Mouse (Mus musculus): ENCODE measurements at regions not wholly inside any gene's neighbourhood (a gene's known extent, or its start where the extent isn't known, plus 50 kb on each side); places are given as distances from the start of the nearest gene placed in this dataset.

DNA sequence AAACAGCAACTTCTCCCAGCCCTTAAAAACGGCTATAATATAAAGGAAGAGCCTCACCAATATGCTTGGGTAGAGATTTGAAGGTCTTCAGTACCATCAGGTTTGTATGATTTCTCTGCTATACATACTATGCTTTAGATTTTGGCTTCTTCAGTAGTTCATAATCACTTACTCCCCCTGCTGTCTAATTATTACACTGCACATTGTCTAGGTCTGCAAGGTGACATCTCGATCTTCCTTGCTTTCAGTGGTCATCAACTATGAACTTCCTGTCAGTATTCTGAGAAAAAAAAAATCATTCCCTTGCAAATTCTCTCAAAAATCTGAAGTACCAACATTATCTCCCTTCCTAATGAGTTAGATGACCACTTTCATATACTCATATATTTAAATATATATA, 225.4 kb upstream of the Galnt5 start:
- DNase-seq (ENCODE audit: low spot score in 2 of 2), result no peak
- intact Hi-C loops (cut with DNase I), result no loop called here

GRCm38 (mm10) chr2:57776154-57776553, 221.5 kb upstream of the Galnt5 start:
- DNase-seq (ENCODE audit: low spot score in 2 of 2), result no peak
- intact Hi-C loops (cut with DNase I), result no loop called here

- intact Hi-C loops (cut with DNase I), result no loop called here
Measured at GRCm38 (mm10) chr2:57780836-57781235, 216.8 kb upstream of the Galnt5 start.

DNA sequence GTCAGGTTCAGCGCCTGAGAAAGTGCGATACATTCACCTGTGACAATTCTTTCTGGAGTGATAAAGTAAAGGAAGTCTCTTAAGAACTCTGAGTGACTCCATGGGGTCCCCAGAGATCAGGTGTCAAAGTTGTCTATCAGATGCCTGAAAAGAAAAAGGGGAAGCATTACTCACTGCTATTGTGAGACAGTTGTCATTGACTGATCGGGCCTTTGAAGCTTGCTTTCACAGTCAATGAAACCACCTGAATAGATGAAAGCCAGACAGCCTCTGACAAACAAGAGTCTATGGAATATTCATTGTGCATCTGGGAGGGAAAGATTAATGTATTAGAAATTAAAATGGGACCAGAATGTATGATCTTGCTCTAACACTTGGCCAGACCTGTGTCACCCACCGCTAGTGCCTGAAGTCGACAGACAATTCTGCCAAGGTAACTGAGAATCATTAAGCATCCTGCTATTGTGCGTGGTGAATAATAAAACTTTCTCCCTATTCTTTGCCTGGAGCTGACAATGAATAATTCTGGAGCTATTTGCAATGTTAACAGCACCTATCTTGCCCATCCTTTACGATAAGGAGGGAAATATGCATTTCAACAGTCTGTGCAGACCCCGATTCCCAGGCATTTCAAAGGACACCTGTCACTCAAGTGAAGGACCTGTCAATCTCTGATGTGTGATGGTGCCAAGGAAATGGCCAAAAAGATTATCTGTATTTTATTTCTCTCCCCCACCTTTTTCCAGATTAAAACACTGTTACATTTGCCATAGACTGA, 204.0 kb upstream of the Galnt5 start:
- intact Hi-C loops (cut with DNase I), result no loop called here
- DNase-seq (ENCODE audit: low spot score in 2 of 2), result no peak

More at GRCm38 (mm10) chr2:57780836-57781235, 216.8 kb upstream of the Galnt5 start:
- DNase-seq (ENCODE audit: low spot score in 2 of 2), result no peak

DNA sequence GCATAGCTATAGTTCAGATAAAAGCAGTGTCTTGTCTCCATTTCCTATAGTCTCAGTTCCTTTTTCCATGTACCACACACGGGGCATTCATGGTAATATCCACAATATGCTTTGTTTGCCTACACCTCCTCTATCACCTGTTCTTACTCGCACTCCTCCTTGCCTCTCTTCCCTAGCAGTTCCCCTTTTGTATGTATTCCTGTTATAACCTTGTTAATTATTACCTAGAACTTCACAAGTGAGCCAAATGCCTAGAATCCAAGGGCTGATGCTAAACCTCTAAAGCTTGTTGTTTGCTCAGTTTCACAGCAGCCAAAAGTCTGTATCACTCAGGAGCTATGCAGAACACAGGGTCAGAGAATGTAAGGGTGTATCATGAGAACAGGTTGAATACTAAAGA, 198.4 kb upstream of the Galnt5 start:
- no peak for DNase-seq (ENCODE audit: low spot score in 2 of 2)
- intact Hi-C loops (cut with DNase I), result no loop called here

GRCm38 (mm10) chr2:57807911-57808310, 189.8 kb upstream of the Galnt5 start:
- no peak for DNase-seq (ENCODE audit: low spot score in 2 of 2)
- intact Hi-C loops (cut with DNase I), result no loop called here

GRCm38 (mm10) chr2:57812996-57813395, 184.7 kb upstream of the Galnt5 start:
- intact Hi-C loops (cut with DNase I), result no loop called here
- no peak for DNase-seq (ENCODE audit: low spot score in 2 of 2)

DNA sequence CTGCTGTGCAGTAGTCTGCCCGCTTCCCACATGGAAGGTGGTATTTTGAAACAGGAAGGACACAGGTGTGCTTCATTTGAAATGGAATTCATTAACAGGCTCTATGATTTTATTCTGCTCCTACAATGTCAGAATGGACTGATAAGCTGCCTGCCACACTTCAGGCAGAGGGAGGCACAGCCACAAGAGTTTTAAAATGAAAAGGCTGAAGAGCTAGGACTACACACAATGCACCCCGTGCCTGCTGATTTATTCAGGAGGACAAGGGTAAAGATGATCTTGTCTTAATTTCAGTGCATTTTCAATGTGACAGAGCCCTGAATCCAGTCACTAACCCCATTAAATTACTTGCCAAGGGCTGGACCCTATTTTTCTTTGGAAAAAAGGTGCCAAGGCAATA, 177.3 kb upstream of the Galnt5 start:
- intact Hi-C loops (cut with DNase I), result no loop called here
- no peak for DNase-seq (ENCODE audit: low spot score in 2 of 2)

GRCm38 (mm10) chr2:57820923-57821322, 176.8 kb upstream of the Galnt5 start:
- DNase-seq (ENCODE audit: low spot score in 2 of 2), result no peak
- intact Hi-C loops (cut with DNase I), result no loop called here

DNA sequence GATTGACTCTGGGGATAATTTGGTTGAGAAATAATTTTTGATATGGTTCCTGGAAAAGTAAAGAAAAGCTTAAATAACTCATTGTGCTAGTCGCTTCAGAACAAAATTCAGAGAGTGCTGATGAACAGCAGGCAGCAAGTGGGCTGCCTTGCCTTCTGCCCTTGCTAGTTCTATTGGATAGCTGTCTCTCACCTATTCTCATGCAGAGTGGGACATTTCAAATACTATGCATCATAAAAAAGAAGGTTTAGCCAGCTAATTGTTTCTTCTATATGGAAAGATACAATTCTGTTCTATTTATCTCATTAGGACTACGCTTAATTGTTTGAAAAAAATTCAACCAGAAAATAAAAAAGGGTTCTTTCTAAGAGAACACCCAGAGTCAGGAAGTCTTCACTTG, 169.4 kb upstream of the Galnt5 start:
- no peak for DNase-seq (ENCODE audit: low spot score in 2 of 2)
- intact Hi-C loops (cut with DNase I), result no loop called here

DNA sequence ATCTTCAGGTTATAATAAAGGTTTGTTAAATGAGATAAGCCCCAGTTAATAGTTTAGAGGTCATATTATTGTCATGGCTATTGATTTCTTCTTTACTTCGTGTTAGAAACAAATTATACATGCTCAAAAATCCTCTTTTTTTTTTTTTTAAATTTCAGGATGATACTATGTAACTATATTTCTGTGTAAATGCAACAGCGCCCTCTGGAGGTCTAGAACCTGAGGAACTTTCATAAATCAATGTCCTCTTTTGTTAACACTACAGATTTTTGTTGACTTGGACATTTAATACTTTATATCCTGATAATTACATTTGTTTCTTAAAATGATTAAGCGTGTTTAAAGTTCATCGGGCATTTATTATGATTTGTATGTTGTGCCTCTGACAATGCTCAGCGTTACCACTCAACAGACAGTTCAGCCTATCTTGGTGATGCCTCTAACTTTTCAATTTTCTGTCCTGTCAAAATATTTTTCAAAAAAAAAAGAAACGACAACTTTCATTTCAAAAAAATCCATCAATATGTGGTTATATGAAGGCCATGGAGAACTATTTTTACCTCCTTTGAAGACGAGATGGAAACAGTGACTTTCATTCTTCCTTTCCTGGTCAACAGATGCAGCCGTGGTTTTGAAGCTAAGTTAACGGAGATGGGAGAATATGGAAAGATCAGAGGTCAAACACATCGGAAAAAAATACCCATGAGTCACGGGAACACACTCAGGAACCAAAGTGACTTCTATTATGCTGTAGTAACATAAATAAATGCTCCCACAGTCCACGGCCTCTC, 164.9 kb upstream of the Galnt5 start:
- intact Hi-C loops (cut with DNase I), result loop anchor here (5.0 to 10.0 kb wide), 2 partner anchors 458 to 1720 kb away; no protein-coding TSS in a partner anchor

GRCm38 (mm10) chr2:57845135-57845534, 152.5 kb upstream of the Galnt5 start:
- intact Hi-C loops (cut with DNase I), result no loop called here
- DNase-seq (ENCODE audit: low spot score in 2 of 2), result no peak

More for the DNA sequence above, 164.9 kb upstream of the Galnt5 start:
- DNase-seq (ENCODE audit: low spot score in 2 of 2), result peak; percentile 5 to 33

GRCm38 (mm10) chr2:57847707-57848106, 150.0 kb upstream of the Galnt5 start:
- intact Hi-C loops (cut with DNase I), result no loop called here
- no peak for DNase-seq (ENCODE audit: low spot score in 2 of 2)

DNA sequence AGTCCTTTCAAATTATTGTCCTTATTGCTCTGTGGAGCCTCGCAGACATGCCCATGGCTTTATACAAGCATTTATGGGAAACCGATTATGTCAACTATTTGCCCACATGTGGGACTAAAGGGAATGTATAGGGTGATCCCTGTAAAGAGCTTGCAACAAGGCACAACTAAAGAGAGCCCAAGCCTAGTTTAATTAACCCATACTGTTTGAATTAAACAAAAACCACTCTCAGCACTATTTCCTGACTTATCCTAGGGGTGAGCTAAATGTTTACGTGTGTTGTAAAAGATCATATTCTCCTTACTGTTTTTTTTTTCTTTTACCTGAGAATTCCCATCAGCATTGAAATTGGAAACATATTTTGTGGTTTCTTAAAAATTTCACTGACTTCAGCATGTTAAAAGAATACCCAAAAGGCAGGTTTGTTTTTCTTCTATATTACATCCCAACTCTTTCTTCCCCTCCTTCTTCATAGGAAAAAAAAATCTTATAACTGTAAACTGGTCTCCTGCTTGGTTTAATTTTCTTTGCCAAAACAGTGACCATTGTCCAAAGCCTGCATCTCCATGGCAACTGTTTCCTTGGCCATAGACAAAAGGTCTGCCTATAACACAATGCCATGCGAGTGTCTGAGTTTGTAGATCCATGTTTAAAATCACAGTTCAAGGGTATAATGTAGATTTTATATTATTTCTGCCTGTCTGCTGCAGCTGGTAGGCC, 148.2 kb upstream of the Galnt5 start:
- no peak for DNase-seq (ENCODE audit: low spot score in 2 of 2)
- intact Hi-C loops (cut with DNase I), result no loop called here

DNA sequence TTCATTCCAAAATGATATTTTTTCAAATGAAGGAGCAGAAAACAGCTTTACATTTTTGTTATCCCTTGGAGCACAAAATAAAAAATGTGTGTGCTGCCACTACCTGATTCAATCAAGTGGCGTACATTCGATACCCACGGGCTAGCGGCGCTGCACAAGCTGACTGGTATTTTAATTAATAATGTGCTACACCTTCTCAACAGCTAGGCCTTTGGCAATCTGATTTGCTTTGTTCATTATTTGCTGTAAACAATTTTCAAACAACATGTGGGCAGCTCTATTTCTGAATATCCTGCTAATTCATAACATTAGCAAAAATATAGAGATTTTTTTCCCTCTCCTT, 147.7 kb upstream of the Galnt5 start:
- DNase-seq (ENCODE audit: low spot score in 2 of 2), result no peak
- intact Hi-C loops (cut with DNase I), result no loop called here

DNA sequence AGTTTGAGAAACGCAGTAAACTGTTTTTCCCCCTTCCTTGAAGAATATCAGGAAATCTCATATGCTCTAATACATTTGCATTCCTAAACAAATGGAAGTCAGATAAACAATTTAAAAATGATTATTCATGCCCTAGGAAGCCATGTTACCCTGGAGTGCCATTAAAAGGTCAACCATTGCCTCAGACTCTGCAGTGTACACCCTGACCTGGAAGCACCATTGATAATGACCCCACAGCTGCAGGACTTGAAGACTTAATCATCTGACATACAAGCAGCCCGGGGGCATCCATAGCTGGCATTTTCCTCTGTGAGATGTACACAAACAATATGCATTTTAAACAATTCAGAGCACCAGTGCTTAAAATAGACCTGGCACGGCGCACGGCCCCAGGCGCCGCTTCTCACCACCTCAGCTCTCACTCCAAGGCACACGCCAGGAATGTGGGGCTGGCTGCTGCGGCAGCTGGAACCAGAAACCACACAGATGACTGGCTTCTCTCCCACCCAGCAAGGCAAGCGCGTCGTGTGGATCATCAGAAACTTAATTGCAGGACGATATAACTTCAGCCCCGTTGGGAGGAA, 141.1 kb upstream of the Galnt5 start:
- intact Hi-C loops (cut with DNase I), result no loop called here
- DNase-seq (ENCODE audit: low spot score in 2 of 2), result peak in 1 of 2 experiments; percentile 6

DNA sequence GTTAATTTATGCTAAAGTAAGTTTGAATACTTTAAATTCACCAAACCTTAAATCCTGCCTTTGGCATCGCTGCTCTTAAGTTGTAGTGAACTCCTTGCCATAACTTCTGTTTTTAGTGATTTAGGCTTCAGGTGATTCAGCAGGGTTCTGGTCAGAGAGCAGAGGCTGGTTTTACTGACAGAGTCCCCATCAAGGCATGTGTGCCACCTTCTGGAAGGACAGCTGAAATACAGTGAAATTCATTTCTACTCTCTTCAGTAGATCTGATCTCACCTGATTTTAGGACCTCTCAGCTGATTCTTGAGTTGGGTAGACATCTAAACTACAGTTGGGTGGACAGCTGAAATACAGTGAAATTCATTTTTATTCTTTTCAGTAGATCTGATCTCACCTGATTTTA, 132.4 kb upstream of the Galnt5 start:
- no peak for DNase-seq (ENCODE audit: low spot score in 2 of 2)
- intact Hi-C loops (cut with DNase I), result no loop called here

DNA sequence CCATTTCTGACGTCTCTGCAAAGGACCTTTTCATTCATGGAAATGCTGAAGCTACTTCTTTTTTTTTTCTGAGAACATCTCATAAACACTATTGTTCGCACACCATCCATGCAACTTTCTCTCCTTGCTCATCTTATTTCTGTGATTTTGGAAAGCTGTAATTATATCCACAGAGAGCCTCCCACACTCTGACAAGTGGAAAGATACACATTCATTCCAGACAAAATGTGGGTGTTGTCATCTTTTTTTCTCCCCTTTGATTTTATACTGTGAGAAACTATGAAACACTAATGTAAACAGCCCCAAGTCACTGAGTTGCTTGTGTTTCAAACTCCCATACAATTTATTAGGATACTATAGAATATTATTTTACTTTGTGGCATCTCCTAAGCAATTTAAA, 129.6 kb upstream of the Galnt5 start:
- intact Hi-C loops (cut with DNase I), result no loop called here
- DNase-seq (ENCODE audit: low spot score in 2 of 2), result no peak

GRCm38 (mm10) chr2:57900168-57900567, 97.5 kb upstream of the Galnt5 start:
- intact Hi-C loops (cut with DNase I), result no loop called here
- DNase-seq (ENCODE audit: low spot score in 2 of 2), result peak; percentile 5 to 8

DNA sequence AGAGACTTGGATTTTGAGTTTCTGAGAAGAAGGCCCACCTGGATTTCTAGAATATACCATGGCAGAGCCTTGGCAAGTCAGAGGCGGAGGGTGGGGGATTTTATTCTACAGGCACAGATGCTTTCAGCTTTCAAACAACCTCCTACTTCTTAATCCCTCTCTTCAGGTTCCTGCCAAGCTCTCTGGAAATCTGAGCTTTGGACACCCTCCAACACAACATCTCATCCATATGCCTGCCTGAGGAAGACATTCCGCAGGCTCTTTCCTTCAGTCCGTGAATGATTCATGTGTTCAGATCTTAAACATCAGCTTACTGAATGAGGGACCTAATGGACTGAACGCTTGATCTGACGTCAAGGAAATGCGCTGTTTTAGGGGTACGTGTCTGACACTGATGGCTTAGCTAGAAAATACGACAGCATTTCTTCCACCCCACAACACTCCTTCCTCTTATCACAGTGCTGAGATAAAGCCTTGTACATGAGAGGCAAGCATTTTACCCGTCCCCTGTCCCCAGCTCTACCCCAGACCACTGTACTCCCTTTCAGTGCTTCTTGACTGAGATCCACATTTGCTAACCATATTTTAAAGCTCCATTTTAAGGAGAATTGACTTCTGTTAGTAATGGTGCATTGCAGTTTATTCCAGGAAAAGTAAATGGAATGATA, 97.0 kb upstream of the Galnt5 start:
- intact Hi-C loops (cut with DNase I), result no loop called here
- peak; percentile 62 to 69 for DNase-seq (ENCODE audit: low spot score in 2 of 2)
